Mouse (Mus musculus) MEL-GATA-1-ER (cell line): Measurements from ENCODE around the gene Gm21028.
"Not testable (repeated sequence)": the region's sequence is repeated elsewhere in the genome, so short reads cannot be mapped to it uniquely, and the experiment has no call there.

Experiments used
- DNase-seq: peaks from one replicate; pipeline ENCODE4 v3.0.0-alpha.2; 2012; ENCODE audit warnings: low read depth; ENCODE audit errors: extremely low read depth

Gene Gm21028

GRCm38 (mm10) chr7:42578488-42578887 lies at the start of gene Gm21028:
Gm21028 (minus strand) TSS chr7:42578588.
- no peak for DNase-seq

DNA sequence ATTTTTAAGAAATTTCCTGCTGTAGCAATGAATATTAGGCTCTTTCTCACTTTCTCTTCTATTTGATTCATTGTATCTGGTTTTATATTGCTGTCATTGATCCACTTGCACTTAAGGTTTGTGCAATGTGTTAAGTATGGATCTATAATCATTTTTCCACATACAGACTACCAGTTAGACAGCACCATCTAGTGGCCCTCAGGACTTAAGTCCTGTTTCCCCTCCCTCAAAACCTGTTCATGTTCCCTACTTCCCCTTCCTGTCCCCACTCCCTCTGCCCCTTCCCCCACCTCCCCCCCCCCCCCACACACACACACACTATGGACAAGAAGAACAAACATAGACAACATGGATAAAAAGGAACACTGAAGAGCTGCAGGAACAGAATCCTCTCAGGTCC lies 17.3 kb upstream of the Gm21028 start:
- DNase-seq: not testable (repeated sequence)

- DNase-seq: not testable (repeated sequence)
These were observed 14.0 kb upstream of the Gm21028 start, which contains the start of gene Zfp977 for GRCm38 (mm10) chr7:42592413-42592812. Zfp977 (minus strand) TSS chr7:42592547.

GRCm38 (mm10) chr7:42591311-42591710 lies 12.9 kb upstream of the Gm21028 start:
- not testable (repeated sequence) for DNase-seq

DNA sequence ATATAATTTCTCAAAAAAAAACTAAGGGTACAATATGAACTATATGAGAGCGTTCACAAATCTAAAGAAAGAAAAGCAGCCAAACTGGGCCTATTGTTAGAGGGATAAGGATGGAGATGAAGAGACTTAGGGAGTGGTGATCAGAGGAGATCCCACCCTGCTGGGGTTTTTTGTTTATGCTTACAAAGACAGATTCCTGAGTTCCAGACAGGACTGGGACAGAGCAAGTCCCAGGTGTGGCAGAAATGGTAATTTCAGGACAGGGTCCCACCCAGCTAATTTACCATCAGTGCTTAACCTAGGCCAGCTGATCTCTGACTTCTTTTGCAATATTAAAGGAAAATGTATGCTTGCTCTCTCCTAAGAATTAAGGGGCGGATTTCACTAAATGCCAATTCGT lies 26.6 kb downstream of the Gm21028 start:
- DNase-seq: no peak
